Mouse (Mus musculus) hindbrain, embryonic 11.5 days (tissue): ENCODE data around the gene Cass4. TPM values are rescaled to one million over a fixed set of nuclear protein-coding genes. Genes with fewer than 3 reads are reported as not detected.

Experiments used
- ATAC-seq: fragments of 200-750 bp; cut with Nextera tagmentation; 2 replicates; pipeline ENCODE4 v1.8.0; 2017; ENCODE audit warnings: mild to moderate bottlenecking, moderate TSS enrichment, moderate library complexity; ENCODE audit not compliant: low FRiP score
- DNase-seq: peaks from one replicate; pipeline ENCODE4 v3.0.0-alpha.2; 2015; ENCODE audit warnings: low spot score
- H3K27ac ChIP-seq: fragments of 300-500 bp; sonication (generic); 2 replicates; pipeline ENCODE4 v1.5.1; 2014; ENCODE audit warnings: mild to moderate bottlenecking, low read depth, low read length
- H3K27me3 ChIP-seq: fragments of 300-500 bp; sonication (generic); 2 replicates; pipeline ENCODE4 v1.6.1; 2014; ENCODE audit warnings: mild to moderate bottlenecking, low read length, moderate library complexity, mixed read lengths; ENCODE audit not compliant: control insufficient read depth, insufficient read depth
- H3K36me3 ChIP-seq: fragments of 300-500 bp; sonication (generic); 2 replicates; pipeline ENCODE4 v1.6.1; 2014; ENCODE audit warnings: mild to moderate bottlenecking, low read length, moderate library complexity, mixed read lengths; ENCODE audit not compliant: control insufficient read depth, insufficient read depth
- H3K4me1 ChIP-seq: fragments of 300-500 bp; sonication (generic); replicated peaks from 2 replicates; pipeline ENCODE4 v1.6.1; 2014; ENCODE audit warnings: low read length, mixed read lengths; ENCODE audit not compliant: control insufficient read depth, insufficient read depth
- H3K4me2 ChIP-seq: fragments of 300-500 bp; sonication (generic); replicated peaks from 2 replicates; pipeline ENCODE4 v1.6.1; 2014; ENCODE audit warnings: mild to moderate bottlenecking, low read depth, low read length
- H3K4me3 ChIP-seq: fragments of 300-500 bp; sonication (generic); 2 replicates; pipeline ENCODE4 v1.5.1; 2014; ENCODE audit warnings: low read depth, low read length
- H3K9ac ChIP-seq: fragments of 300-500 bp; sonication (generic); 2 replicates; pipeline ENCODE4 v1.6.1; 2014; ENCODE audit warnings: low read depth, low read length
- H3K9me3 ChIP-seq: fragments of 300-500 bp; sonication (generic); 2 replicates; pipeline ENCODE4 v1.6.1; 2016; ENCODE audit warnings: low read length; ENCODE audit not compliant: control insufficient read depth
- WGBS: fragments of 180-500 bp; shearing (Covaris S2); extraction: QIAGEN DNeasy Blood & Tissue Kit; methylation state at CpG from one replicate; pipeline ENCODE4 v1.1.7; 2014; 5-methylcytosine and 5-hydroxymethylcytosine counted together
- polyA plus RNA-seq: library from polyadenylated mRNA; unstranded; fragments of >200 nt; fragmentation: Nextera tagmentation; extraction: Ambion mirVana; gene quantifications from 2 replicates; pipeline ENCODE4 v1.2.1, GENCODE M21; 2014

Cass4 gene
- polyA plus RNA-seq, 1 experiment from 2014 or later = 0.12 TPM

- 0 out of 2 replicates have a peak, but pooled peaks cover 2% of the 10 kb centered on the region for H3K36me3 ChIP-seq
- ATAC-seq = no peak
- H3K9ac ChIP-seq = no peak overlapping the region
These were observed 58.4 kb downstream of the Cass4 start for GRCm38 (mm10) chr2:172452031-172452430.

DNA sequence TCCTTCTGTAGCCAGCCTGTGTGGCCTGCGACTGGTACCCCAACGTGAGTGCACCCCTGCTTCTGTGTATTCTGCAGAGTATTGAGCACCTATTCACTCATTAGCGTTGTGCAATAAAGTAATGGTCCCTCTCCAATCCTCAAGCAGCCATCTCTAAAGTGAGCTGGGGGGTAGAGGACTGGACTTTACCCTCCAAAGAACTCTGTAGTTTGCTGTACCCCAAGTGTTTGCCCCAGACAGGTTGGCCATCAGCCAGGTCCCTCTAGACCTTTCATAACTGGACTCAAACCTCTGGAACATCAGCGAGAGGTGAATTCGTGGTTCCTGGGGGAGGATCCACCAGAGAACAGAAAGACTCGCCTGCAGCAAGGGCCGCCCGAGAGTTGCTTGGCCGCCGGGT lies 58.9 kb downstream of the Cass4 start:
- DNase-seq = no peak
- H3K4me3 ChIP-seq = no peak overlapping the region
- WGBS = 94% methylated on average over 10 of the region's 10 CpGs
- 0 out of 2 replicates have a peak, but pooled peaks cover 1% of the 10 kb centered on the region for H3K36me3 ChIP-seq
- H3K27me3 ChIP-seq = no peaks in the 10 kb centered on the region
- ATAC-seq = no peak
- no peak overlapping the region for H3K4me2 ChIP-seq
- H3K27ac ChIP-seq = no peak overlapping the region
- H3K4me1 ChIP-seq = no peaks in the 10 kb centered on the region
- H3K9ac ChIP-seq = no peak overlapping the region
- no peaks in the 10 kb centered on the region for H3K9me3 ChIP-seq

More at GRCm38 (mm10) chr2:172452031-172452430, 58.4 kb downstream of the Cass4 start:
- DNase-seq = no peak
- Histone ChIP-seq H3K4me3 (no peak overlapping the region), H3K4me2 (no peak overlapping the region), H3K4me1 (no peaks in the 10 kb centered on the region), H3K9me3 (no peaks in the 10 kb centered on the region), H3K27me3 (no peaks in the 10 kb centered on the region), H3K27ac (no peak overlapping the region)
- WGBS = 94% methylated on average over 4 of the region's 4 CpGs

DNA sequence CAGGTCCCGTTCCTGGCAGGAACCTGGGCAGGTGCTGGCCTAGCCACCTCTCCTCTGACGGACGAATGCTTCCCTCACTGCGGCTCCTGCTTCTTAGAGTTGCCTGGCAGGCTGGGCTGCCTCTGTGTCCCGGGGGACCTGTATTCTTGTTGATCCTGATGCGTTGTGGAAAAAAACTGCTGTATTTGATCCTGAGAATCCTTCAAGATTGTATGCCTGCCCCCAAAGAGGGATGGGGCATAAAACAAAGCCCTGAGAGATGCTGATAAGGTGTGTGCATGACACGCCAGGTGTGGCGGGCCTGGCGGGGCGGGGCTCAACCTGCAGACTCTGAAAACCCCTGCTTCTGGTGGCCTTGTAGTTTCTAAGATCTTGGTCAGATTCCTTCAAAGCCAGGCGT lies 64.9 kb downstream of the Cass4 start, which contains the start of gene Gcnt7:
TSS of gene Gcnt7 (minus strand) at position 101 of the 400 bp plus-strand sequence.
- 89% methylated on average over 11 of the region's 11 CpGs for WGBS
- Histone ChIP-seq H3K4me1 (no peaks in the 10 kb centered on the region), H3K9ac (no peak within 1 kb of the TSS), H3K27me3 (no peaks in the 10 kb centered on the region), H3K4me2 (no peak within 1 kb of the TSS), H3K4me3 (no peak within 1 kb of the TSS), H3K36me3 (no peaks in the 10 kb centered on the region), H3K27ac (no peak within 1 kb of the TSS), H3K9me3 (no peaks in the 10 kb centered on the region)
- DNase-seq = no peak
- no peak for ATAC-seq

DNA sequence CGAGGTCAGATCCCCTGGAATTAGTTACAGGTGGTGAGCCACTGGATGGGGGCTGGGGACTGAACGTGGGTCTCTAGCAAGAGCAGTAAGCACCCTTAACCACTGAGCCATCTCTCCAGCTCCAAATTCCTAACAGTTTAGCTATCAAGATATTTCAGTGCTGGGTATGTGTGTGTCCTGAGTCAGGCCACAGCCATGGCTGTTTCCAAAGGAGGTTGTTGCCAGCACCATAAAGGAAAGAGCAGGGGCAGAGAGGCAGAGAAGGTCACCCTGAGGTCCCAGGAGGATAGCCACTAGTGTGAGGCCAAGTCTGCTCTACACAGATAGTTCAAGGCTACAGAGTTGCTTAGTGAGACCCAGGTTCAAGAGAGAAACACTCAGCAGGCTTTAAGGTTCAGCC lies 67.1 kb downstream of the Cass4 start:
- WGBS = 74% methylated on average over 2 of the region's 2 CpGs
- Histone ChIP-seq H3K4me3 (no peak overlapping the region), H3K9me3 (no peaks in the 10 kb centered on the region), H3K27me3 (no peaks in the 10 kb centered on the region), H3K27ac (no peak overlapping the region), H3K36me3 (no peaks in the 10 kb centered on the region), H3K4me1 (no peaks in the 10 kb centered on the region), H3K4me2 (no peak overlapping the region), H3K9ac (no peak overlapping the region)
- no peak for DNase-seq
- ATAC-seq = no peak

- ATAC-seq = no peak
- WGBS = 89% methylated on average over 4 of the region's 4 CpGs
- DNase-seq = no peak
- H3K36me3 ChIP-seq = no peaks in the 10 kb centered on the region
- H3K9me3 ChIP-seq = no peaks in the 10 kb centered on the region
- no peak overlapping the region for H3K4me3 ChIP-seq
- H3K27me3 ChIP-seq = no peaks in the 10 kb centered on the region
- H3K4me1 ChIP-seq = no peaks in the 10 kb centered on the region
- no peak overlapping the region for H3K9ac ChIP-seq
- H3K27ac ChIP-seq = no peak overlapping the region
- no peak overlapping the region for H3K4me2 ChIP-seq
These were observed 69.2 kb downstream of the Cass4 start for GRCm38 (mm10) chr2:172462813-172463212.

GRCm38 (mm10) chr2:172466427-172467132 lies 73.0 kb downstream of the Cass4 start:
- H3K9ac ChIP-seq = no peak overlapping the region
- ATAC-seq = no peak
- no peak overlapping the region for H3K4me3 ChIP-seq
- H3K4me1 ChIP-seq = no peaks in the 10 kb centered on the region
- no peaks in the 10 kb centered on the region; the same call in 1 of the 2 replicates for H3K36me3 ChIP-seq
- H3K27me3 ChIP-seq = no peaks in the 10 kb centered on the region
- no peak overlapping the region for H3K4me2 ChIP-seq
- H3K9me3 ChIP-seq = no peaks in the 10 kb centered on the region
- DNase-seq = no peak
- 84% methylated on average over 11 of the region's 11 CpGs for WGBS
- no peak overlapping the region for H3K27ac ChIP-seq

DNA sequence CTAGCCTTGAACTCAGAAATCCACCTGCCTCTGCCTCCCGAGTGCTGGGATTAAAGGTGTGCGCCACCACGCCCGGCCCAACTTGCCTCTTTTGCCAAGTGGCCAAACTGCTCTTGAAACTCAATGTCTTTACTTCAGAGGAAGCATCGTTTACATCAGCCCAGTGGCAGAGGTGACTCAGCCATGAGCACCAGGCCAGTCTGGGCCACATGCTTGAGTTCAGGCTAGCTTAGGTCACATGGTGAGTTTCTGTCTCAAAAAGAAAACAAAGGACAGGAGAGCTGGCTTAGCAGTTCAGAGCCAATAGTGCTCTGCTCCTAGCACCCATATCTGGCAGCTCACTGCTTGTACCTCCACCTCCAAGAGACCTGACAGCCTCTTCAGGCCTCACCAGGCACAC lies 73.6 kb downstream of the Cass4 start:
- Histone ChIP-seq H3K4me2 (no peak overlapping the region), H3K9me3 (no peaks in the 10 kb centered on the region), H3K9ac (no peak overlapping the region), H3K4me1 (no peaks in the 10 kb centered on the region), H3K27me3 (no peaks in the 10 kb centered on the region), H3K36me3 (no peaks in the 10 kb centered on the region; the same call in 1 of the 2 replicates), H3K4me3 (no peak overlapping the region), H3K27ac (no peak overlapping the region)
- ATAC-seq (no peak), DNase-seq (no peak)
- WGBS = 94% methylated on average over 5 of the region's 5 CpGs

DNA sequence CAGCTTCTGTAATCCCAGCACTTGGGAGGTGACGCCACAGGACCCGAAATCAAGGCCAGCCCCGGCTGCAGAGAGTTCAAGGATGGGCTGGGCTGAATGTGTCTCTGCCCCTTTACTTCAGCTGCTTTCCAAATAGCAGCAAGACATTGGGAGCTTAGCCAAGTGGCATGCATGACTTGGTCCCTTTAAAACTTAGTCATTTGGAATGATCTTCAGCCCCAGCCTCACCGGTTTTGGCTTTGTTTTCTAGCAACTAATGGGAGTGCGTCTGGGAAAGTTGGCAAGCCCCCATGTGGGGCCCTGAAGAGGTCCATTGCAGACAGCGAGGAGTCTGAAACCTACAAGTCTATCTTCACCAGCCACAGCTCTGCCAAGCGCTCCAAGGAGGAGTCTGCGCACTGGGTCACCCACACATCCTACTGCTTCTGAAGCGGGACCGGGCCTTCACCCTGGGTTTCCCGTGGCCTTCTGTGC lies 74.8 kb downstream of the Cass4 start:
- H3K9ac ChIP-seq = no peak overlapping the region
- no peak overlapping the region for H3K27ac ChIP-seq
- no peaks in the 10 kb centered on the region for H3K9me3 ChIP-seq
- no peaks in the 10 kb centered on the region for H3K27me3 ChIP-seq
- no peak overlapping the region for H3K4me3 ChIP-seq
- 80% methylated on average over 11 of the region's 11 CpGs for WGBS
- no peak overlapping the region for H3K4me2 ChIP-seq
- no peaks in the 10 kb centered on the region for H3K4me1 ChIP-seq
- H3K36me3 ChIP-seq = no peaks in the 10 kb centered on the region; the same call in 1 of the 2 replicates
- ATAC-seq (no peak), DNase-seq (no peak)

GRCm38 (mm10) chr2:172472318-172472717 lies 78.7 kb downstream of the Cass4 start, which contains the start of gene Fam209:
Fam209 (plus strand) TSS chr2:172472520.
- 86% methylated on average over 11 of the region's 11 CpGs for WGBS
- Histone ChIP-seq H3K27me3 (no peaks in the 10 kb centered on the region), H3K9me3 (no peaks in the 10 kb centered on the region), H3K4me1 (no peaks in the 10 kb centered on the region), H3K4me3 (no peak within 1 kb of the TSS), H3K27ac (no peak within 1 kb of the TSS), H3K4me2 (no peak within 1 kb of the TSS), H3K9ac (no peak within 1 kb of the TSS), H3K36me3 (no peaks in the 10 kb centered on the region; the same call in 1 of the 2 replicates)
- DNase-seq (no peak), ATAC-seq (no peak)
